Mouse (Mus musculus) small intestine, adult 2 months (tissue): Measurements from ENCODE around the gene Myh3.

Source experiments
- CTCF ChIP-seq: fragments of 200-500 bp; IDR thresholded peaks from 2 replicates; pipeline ENCODE4 v1.5.1; 2012; ENCODE audit warnings: low read depth, mild to moderate bottlenecking, control low read depth, inconsistent platforms, low read length, moderate library complexity, mixed read lengths; ENCODE audit not compliant: insufficient replicate concordance, insufficient read length; ENCODE audit errors: extremely low read depth
- POLR2A ChIP-seq: fragments of 200-500 bp; IDR thresholded peaks from 2 replicates; pipeline ENCODE4 v1.6.1; 2012; ENCODE audit warnings: low read depth, mild to moderate bottlenecking, control low read depth, inconsistent platforms, low read length, moderate library complexity

- no peak for TF ChIP-seq CTCF
- TF ChIP-seq POLR2A = no peak
Measured at GRCm38 (mm10) chr11:67106973-67107372, 28.9 kb downstream of the Myh3 start.
